Mouse (Mus musculus) cortical plate, adult 2 months (tissue): ENCODE data around the gene Btbd16.

ENCODE experiments used
- CTCF ChIP-seq: fragments of 200-500 bp; IDR thresholded peaks from 2 replicates; pipeline ENCODE4 v1.5.1; 2011; ENCODE audit warnings: mild to moderate bottlenecking, control low read depth, low read length; ENCODE audit not compliant: insufficient read depth; ENCODE audit errors: extremely low read depth
- POLR2A ChIP-seq: fragments of 200-500 bp; IDR thresholded peaks from 2 replicates; pipeline ENCODE4 v1.6.1; 2011; ENCODE audit warnings: mild to moderate bottlenecking, low read length, control low read depth; ENCODE audit not compliant: insufficient read depth; ENCODE audit errors: extremely low read depth

GRCm38 (mm10) chr7:130847164-130847718, 73.4 kb downstream of the Btbd16 start:
- TF ChIP-seq POLR2A (no peak), CTCF (no peak)
